Mouse (Mus musculus): ENCODE data around the gene Tesk2.

Gene Tesk2

DNA sequence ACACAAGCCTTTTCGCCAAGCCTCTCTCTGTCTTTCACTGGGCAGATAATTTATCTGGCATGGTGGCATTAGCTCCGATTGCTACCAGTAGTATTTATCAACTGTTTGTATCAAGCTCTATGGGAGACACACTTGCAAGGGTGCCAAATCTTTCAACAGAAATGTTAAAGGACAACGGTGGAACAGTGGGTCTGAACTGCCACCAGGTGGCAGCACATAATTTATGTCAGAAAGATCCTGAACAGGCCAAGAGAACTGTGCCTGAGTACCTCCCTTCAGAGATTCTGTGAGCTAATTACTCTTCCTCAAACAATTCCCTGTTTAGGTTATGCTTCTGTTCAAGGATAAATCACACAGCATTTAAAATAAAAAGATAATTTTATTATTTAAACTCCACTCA lies 1.4 kb upstream of the Tesk2 start:
- DNase-seq (ENCODE audit: low read depth, low spot score), result no peak

DNA sequence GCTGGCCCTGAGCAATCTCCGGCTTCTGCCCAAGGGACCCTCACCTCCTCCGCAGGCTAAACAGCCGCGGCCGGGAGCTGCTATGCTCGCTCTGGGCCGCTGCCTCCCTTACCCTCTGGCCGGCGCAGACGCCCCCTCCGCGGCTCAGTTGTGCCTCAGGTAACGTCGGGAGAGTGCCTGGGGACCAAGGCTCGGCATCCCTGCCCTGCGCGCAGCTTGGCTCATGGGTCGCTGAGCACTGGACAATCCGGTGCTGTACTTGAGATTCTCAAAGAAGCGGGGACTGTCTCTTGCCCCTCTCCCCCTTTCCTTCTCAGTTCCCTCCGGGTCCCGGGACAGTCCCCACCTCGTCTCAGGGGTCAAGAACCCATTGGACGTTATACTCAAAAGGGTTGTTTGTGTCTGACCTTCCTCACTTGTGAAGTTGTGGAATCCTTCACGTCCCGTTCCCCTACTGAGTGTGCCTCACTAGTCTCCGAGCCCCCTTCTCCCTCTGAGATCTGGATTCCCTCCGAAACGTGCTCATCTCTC lies 415 bp downstream of the Tesk2 start:
- no peak for DNase-seq (ENCODE audit: low read depth, low spot score)

DNA sequence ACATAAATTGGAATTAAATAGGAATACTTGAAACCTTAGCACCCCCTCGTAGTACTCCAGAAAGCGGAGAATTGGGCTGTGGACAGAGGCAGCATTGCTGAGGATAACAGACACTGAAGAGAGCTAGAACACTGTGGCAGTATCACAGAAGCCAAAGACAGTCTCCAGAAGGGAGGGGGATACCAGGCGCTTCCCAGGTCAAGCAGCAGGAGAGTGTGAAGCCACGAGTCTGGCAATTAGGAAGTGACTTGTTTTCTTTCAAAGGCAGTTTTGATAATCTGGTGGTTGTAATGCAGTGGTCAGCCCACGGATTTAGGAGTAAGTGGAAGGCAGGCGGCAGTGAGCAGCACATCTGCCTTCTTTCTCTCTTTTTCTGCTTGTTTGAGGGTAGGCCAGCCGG lies 1.5 kb downstream of the Tesk2 start:
- DNase-seq (ENCODE audit: low read depth, low spot score), result no peak

- DNase-seq (ENCODE audit: low read depth, low spot score), result no peak
Observed at GRCm38 (mm10) chr4:116725444-116725843, 4.7 kb downstream of the Tesk2 start.

DNA sequence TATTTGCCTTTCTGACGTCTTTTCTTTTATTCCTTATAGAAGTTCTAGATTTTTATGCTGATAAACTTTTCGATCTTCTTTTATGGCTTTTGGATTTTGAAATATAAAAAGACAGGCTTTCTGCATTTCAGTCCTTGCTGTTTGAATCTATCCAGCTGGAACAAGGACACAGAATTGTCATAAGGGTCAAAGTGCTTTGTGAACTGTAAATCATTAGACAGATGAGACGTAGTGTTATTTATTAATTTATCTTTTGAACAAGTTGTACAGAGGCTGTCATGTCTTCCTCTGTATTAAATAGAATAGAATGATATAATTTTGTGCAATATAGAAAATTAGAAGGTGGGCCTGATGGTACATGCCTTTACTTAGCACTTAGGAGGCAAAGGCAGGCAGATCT lies 6.7 kb downstream of the Tesk2 start:
- no peak for DNase-seq (ENCODE audit: low read depth, low spot score)

- DNase-seq (ENCODE audit: low read depth, low spot score), result no peak
Observed at GRCm38 (mm10) chr4:116729532-116729931, 8.8 kb downstream of the Tesk2 start.

DNA sequence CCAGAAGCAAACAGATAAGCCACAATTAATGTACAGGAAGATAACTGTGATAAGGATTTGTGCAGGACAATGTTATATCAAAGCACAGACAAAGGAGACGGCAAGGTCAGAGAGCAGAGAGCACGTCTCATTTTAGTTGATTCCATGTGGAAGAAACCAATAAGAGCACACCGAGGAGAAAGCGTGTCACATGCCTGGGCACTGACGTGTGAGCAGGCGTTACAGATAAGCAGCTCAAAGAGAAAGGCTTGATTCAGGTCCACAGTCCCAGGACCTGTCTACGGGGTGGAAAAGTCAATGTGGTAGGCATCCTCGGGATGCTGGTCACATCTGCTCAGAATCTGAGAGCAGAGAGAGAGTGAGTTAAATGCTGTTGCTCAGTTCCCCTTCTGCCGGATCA lies 10.3 kb downstream of the Tesk2 start:
- no peak for DNase-seq (ENCODE audit: low read depth, low spot score)

GRCm38 (mm10) chr4:116732355-116732754 lies 11.6 kb downstream of the Tesk2 start:
- no peak for DNase-seq (ENCODE audit: low read depth, low spot score)

DNA sequence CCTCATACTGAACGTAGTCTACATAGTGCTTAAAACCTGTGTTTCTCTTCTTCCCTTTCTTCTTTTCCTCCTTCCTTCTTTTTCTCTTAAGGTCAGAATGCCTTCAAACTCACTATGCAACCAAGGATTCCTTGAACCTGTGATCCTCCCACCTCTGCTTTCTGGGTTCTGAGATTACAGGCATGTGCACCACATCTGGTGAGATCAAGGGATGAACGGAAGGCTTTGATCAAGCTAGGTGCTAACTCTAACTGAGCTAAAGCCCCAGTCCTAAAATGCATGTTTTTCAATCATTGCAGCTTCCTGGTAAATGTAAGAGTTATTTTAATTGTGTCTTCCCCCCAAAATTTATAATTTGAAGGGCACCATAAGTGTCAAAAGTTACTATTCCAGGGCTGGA lies 14.2 kb downstream of the Tesk2 start:
- DNase-seq (ENCODE audit: low read depth, low spot score), result no peak

DNA sequence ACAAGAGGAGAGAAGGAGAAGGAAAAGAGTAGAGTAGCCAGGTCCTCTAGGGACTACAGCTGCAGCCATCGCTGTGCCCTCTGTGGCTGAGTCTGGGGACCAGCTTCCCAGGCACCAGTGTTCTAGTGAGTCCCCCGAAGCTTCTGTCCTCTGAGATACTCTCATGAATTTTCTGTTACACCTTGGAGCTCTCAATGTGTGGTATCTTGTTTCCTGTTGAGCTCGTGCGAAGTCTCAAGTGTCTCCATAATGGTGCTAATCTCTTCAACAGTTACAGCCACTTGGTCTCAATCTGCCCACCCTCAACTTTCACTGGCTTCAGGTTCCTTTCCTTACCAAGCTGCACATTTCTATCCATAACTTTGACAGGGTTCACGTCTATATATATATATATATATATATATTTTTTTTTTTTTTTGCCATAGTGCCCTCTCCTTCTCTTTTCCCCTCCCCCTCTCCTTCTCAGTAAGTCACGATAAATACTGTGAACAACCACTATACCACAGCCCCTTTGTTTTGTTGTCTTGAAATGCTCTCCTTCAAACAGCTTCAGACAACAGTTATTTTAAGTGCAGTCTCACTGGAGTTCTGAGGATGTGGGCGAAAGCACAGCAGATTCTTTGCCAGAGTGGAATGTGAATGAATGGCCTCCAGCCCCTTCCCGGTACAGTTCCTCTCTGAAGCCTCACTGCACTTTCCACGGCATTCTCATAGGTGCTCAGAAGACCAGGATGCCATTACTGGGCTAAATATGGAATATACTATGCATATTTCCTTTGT lies 18.4 kb downstream of the Tesk2 start:
- no peak for DNase-seq (ENCODE audit: low read depth, low spot score)

- DNase-seq (ENCODE audit: low read depth, low spot score), result no peak
Observed at GRCm38 (mm10) chr4:116749750-116750149, 29.0 kb downstream of the Tesk2 start.

- DNase-seq (ENCODE audit: low read depth, low spot score), result no peak
Observed at GRCm38 (mm10) chr4:116761914-116762313, 41.2 kb downstream of the Tesk2 start.

- no peak for DNase-seq (ENCODE audit: low read depth, low spot score)
Observed at GRCm38 (mm10) chr4:116764001-116764400, 43.3 kb downstream of the Tesk2 start.

DNA sequence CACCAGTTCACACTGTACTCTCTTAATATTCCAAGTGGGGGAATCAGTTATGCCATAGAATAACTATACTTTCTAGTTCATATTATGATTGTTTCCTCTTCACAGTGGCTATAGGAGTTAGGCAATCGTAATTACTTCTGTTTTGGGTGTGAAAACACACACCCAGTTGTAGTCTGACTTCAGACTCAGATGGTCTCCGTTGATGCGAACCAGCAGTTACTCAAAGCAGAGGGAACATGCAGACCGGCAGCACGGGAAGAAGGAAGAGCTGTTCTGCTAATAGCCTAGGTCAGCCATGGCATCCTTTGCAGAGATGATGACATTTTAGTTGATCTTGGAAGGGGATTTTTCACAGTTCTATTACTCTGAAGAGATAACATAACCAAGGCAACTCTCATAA lies 47.8 kb downstream of the Tesk2 start:
- DNase-seq (ENCODE audit: low read depth, low spot score), result no peak

GRCm38 (mm10) chr4:116769060-116769459 lies 48.3 kb downstream of the Tesk2 start:
- DNase-seq (ENCODE audit: low read depth, low spot score), result no peak

- no peak for DNase-seq (ENCODE audit: low read depth, low spot score)
Observed at GRCm38 (mm10) chr4:116776391-116776790, 55.6 kb downstream of the Tesk2 start.

- DNase-seq (ENCODE audit: low read depth, low spot score), result no peak
Observed at GRCm38 (mm10) chr4:116777079-116777478, 56.3 kb downstream of the Tesk2 start.

- no peak for DNase-seq (ENCODE audit: low read depth, low spot score)
Observed at GRCm38 (mm10) chr4:116780541-116780940, 59.8 kb downstream of the Tesk2 start.

DNA sequence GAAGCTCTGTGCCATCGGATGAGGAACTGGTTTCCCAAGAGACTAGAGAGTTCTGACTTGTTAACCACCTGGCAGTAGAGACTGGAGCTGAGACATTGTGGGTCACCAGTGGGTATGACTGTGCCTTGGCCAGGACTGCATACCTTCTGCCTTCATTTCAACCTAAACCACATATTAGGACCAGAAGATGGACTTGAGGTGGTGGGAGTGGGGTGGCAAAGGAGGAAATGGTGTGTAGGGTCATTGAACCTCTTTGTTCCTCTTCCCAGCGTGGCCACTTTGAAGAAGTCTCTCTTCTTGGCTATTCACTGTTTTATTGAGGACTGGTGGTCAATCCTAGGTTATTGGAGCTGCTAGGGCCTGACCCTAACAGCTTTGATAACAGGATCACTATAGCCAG lies 60.6 kb downstream of the Tesk2 start:
- DNase-seq (ENCODE audit: low read depth, low spot score), result no peak

DNA sequence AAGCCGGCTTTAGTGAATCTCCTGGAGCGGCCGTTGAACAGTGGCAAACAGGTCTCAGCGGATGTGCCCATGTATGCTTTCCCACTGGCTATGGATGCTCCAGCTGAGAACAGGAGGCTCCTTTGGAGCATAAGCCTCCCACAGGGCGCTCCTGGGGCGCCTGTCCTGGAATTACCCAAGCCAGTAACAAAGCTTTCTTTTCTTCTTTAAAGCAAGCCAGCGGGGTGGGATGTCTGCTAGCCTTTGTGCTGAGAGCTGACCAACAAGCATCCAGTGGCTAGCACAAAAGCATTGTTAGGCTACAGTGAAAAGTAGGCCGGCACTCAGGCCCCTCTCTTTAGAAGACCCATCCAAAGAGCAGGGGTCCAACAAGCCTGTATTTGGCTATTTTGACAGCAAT lies 61.4 kb downstream of the Tesk2 start:
- no peak for DNase-seq (ENCODE audit: low read depth, low spot score)

GRCm38 (mm10) chr4:116786587-116786986 lies 65.8 kb downstream of the Tesk2 start:
- DNase-seq (ENCODE audit: low read depth, low spot score), result no peak

DNA sequence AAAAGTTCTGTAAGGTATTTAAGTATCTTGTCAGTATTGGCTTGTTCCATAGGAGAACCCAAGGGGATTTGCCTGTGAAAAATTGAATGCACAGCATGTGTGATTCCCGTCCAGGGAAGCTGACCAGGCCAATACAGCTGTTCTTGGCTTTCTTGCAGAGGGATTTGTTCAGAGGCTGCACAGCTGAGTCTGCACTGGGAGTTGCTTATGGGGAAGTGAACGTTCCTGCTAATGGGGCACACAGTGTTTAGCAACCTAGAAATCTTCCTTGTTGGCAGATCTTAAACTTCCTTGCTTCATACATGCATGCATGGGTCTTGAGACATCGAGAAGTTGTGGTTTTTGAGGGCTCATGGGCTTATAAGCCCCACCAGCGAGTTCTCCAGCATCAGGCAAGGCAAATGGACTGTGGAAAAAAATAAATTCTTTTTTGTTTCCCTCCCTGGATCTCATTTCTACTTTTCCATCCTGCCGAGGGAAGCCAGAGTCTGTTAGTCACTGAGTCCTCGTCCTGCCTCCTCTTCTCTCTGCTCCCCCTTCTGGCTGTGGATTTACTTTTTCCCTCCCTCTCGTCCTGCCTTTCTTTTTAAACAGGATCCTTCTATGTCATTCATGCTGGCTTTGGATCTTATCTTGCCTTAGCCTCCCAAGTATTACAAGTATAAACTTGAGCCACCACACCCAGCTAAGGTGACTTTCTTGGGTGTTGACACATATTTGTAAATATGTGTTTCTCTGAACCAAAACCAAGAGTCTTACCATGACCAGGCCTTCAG lies 67.4 kb downstream of the Tesk2 start:
- DNase-seq (ENCODE audit: low read depth, low spot score), result no peak

DNA sequence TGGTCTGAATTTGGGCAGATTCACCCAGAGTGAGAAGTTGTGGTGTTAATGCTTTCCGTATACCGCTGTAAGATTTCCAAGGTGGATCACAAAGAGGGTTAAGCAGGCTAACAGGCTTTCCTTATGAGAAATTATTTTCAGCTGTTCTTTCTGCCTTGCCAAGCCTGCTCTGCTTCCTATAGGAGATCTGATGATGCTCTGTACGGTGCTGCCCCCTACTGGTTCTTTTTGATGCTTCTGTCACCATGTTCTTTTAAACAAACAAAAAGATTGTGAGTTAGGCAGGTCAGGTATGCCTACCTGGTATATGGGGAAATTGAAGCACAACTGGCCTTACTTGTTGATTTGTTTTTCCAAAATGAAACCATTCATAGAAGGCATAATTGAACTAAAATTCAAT lies 68.2 kb downstream of the Tesk2 start:
- no peak for DNase-seq (ENCODE audit: low read depth, low spot score)

All from WW6 (cell line).